Mouse (Mus musculus): ENCODE results near the gene 1810010H24Rik. TPM values are rescaled to one million over a fixed set of nuclear protein-coding genes. Genes with fewer than 3 reads are reported as not detected.

Gene 1810010H24Rik
- polyA plus RNA-seq, 1 experiment from 2014 or later: 3.4 TPM

GRCm38 (mm10) chr11:106999151-106999948, 26.1 kb upstream of the 1810010H24Rik start, which contains the start of gene Kpna2:
Gene Kpna2 (minus strand): TSS chr11:106999541.
- peak within 1 kb of the TSS; percentile 89 for H3K27ac ChIP-seq
- under 1% methylated on average over 56 of the region's 62 CpGs for WGBS
- peak within 1 kb of the TSS; percentile 99 for H3K4me3 ChIP-seq (replicated peaks)
- peak within 1 kb of the TSS; percentile 59 for H3K4me2 ChIP-seq
- H3K36me3 ChIP-seq: peaks cover 7% of the 10 kb centered on the region; the same call in 1 of the 2 replicates
- H3K27me3 ChIP-seq (replicated peaks): no peaks in the 10 kb centered on the region
- H3K4me1 ChIP-seq: peaks cover 6% of the 10 kb centered on the region; the same call in 1 of the 2 replicates
- H3K9ac ChIP-seq: peak within 1 kb of the TSS; percentile 90
- H3K9me3 ChIP-seq: no peaks in the 10 kb centered on the region
- ATAC-seq (ENCODE audit: insufficient read depth, low FRiP score, low read depth): peak; percentile 97

GRCm38 (mm10) chr11:106999949-107000513, 25.4 kb upstream of the 1810010H24Rik start:
- Histone ChIP-seq H3K9me3 (no peaks in the 10 kb centered on the region), H3K27ac (peak overlapping the region; percentile 86), H3K27me3 (replicated peaks) (no peaks in the 10 kb centered on the region), H3K4me1 (peaks cover 6% of the 10 kb centered on the region; the same call in 1 of the 2 replicates), H3K36me3 (peaks cover 7% of the 10 kb centered on the region; the same call in 1 of the 2 replicates), H3K4me2 (peak overlapping the region; percentile 54), H3K4me3 (replicated peaks) (peak overlapping the region; percentile 32), H3K9ac (peak overlapping the region; percentile 13; the same call in 1 of the 2 replicates)
- WGBS: 80% methylated on average over 9 of the region's 9 CpGs
- ATAC-seq (ENCODE audit: insufficient read depth, low FRiP score, low read depth): no peak

GRCm38 (mm10) chr11:107001760-107002675, 23.5 kb upstream of the 1810010H24Rik start:
- Histone ChIP-seq H3K27me3 (replicated peaks) (no peaks in the 10 kb centered on the region), H3K9ac (no peak overlapping the region), H3K4me2 (no peak overlapping the region), H3K4me1 (0 out of 2 replicates have a peak, but pooled peaks cover 4% of the 10 kb centered on the region), H3K9me3 (no peaks in the 10 kb centered on the region), H3K27ac (no peak overlapping the region), H3K4me3 (replicated peaks) (no peak overlapping the region), H3K36me3 (no peaks in the 10 kb centered on the region)
- WGBS: 57% methylated on average over 8 of the region's 8 CpGs
- ATAC-seq (ENCODE audit: insufficient read depth, low FRiP score, low read depth): no peak

- 78% methylated on average over 1 of the region's 1 CpGs for WGBS
- Histone ChIP-seq H3K4me2 (no peak overlapping the region), H3K36me3 (no peaks in the 10 kb centered on the region), H3K4me3 (replicated peaks) (no peak overlapping the region), H3K27me3 (replicated peaks) (no peaks in the 10 kb centered on the region), H3K9ac (no peak overlapping the region), H3K9me3 (no peaks in the 10 kb centered on the region), H3K27ac (no peak overlapping the region), H3K4me1 (no peaks in the 10 kb centered on the region)
- ATAC-seq (ENCODE audit: insufficient read depth, low FRiP score, low read depth): no peak
Measured at GRCm38 (mm10) chr11:107005538-107005937, 19.9 kb upstream of the 1810010H24Rik start.

DNA sequence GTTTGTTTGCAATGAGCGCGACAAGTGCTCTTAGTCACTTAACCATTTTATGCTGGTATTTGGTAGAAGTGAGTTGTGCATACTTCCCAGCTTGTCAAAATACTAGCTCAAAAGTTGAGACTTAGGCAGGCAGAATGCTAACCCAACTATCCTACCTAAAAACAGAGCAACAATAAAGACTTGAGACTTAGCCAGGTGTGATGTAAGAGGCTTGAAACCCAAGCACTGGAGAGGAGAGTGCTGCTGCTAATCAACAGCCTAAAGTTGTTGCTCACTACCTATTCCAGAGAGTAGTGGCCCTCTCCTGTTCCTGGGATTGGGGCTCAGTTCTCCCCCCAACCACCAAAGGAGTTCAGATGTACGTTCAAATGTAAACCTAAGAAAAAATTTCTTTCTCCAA, 15.0 kb upstream of the 1810010H24Rik start:
- Histone ChIP-seq H3K27ac (no peak overlapping the region), H3K27me3 (replicated peaks) (no peaks in the 10 kb centered on the region), H3K4me3 (replicated peaks) (no peak overlapping the region), H3K9ac (no peak overlapping the region), H3K36me3 (no peaks in the 10 kb centered on the region), H3K9me3 (no peaks in the 10 kb centered on the region), H3K4me1 (peaks cover 8% of the 10 kb centered on the region; the same call in 1 of the 2 replicates), H3K4me2 (no peak overlapping the region)
- ATAC-seq (ENCODE audit: insufficient read depth, low FRiP score, low read depth): no peak
- WGBS: 89% methylated on average over 3 of the region's 3 CpGs

GRCm38 (mm10) chr11:107011171-107011570, 14.3 kb upstream of the 1810010H24Rik start:
- Histone ChIP-seq H3K4me3 (replicated peaks) (no peak overlapping the region), H3K36me3 (no peaks in the 10 kb centered on the region), H3K9me3 (no peaks in the 10 kb centered on the region), H3K27me3 (replicated peaks) (no peaks in the 10 kb centered on the region), H3K9ac (no peak overlapping the region), H3K27ac (no peak overlapping the region), H3K4me2 (no peak overlapping the region), H3K4me1 (peaks cover 8% of the 10 kb centered on the region; the same call in 1 of the 2 replicates)
- 75% methylated on average over 7 of the region's 7 CpGs for WGBS
- ATAC-seq (ENCODE audit: insufficient read depth, low FRiP score, low read depth): no peak

- ATAC-seq (ENCODE audit: insufficient read depth, low FRiP score, low read depth): no peak
- 25% methylated on average over 18 of the region's 18 CpGs for WGBS
- peaks cover 8% of the 10 kb centered on the region; the same call in 1 of the 2 replicates for H3K4me1 ChIP-seq
- peak overlapping the region; percentile 43; the same call in 1 of the 2 replicates for H3K9ac ChIP-seq
- H3K27me3 ChIP-seq (replicated peaks): no peaks in the 10 kb centered on the region
- peak overlapping the region; percentile 98 for H3K27ac ChIP-seq
- H3K4me3 ChIP-seq (replicated peaks): peak overlapping the region; percentile 52
- H3K4me2 ChIP-seq: peak overlapping the region; percentile 47
- no peaks in the 10 kb centered on the region for H3K9me3 ChIP-seq
- H3K36me3 ChIP-seq: no peaks in the 10 kb centered on the region
Measured at GRCm38 (mm10) chr11:107011669-107012323, 13.7 kb upstream of the 1810010H24Rik start.

GRCm38 (mm10) chr11:107012324-107013017, 13.0 kb upstream of the 1810010H24Rik start:
- ATAC-seq (ENCODE audit: insufficient read depth, low FRiP score, low read depth): peak; percentile 89
- WGBS: under 1% methylated on average over 37 of the region's 37 CpGs
- H3K4me3 ChIP-seq (replicated peaks): peak overlapping the region; percentile 52

GRCm38 (mm10) chr11:107014020-107014585, 11.4 kb upstream of the 1810010H24Rik start:
- H3K36me3 ChIP-seq: no peaks in the 10 kb centered on the region
- H3K4me3 ChIP-seq (replicated peaks): no peak overlapping the region
- peaks cover 8% of the 10 kb centered on the region; the same call in 1 of the 2 replicates for H3K4me1 ChIP-seq
- H3K9ac ChIP-seq: no peak overlapping the region
- ATAC-seq (ENCODE audit: insufficient read depth, low FRiP score, low read depth): no peak
- H3K27me3 ChIP-seq (replicated peaks): no peaks in the 10 kb centered on the region
- WGBS: 73% methylated on average over 11 of the region's 11 CpGs
- H3K27ac ChIP-seq: no peak overlapping the region
- H3K4me2 ChIP-seq: no peak overlapping the region
- no peaks in the 10 kb centered on the region for H3K9me3 ChIP-seq

More at GRCm38 (mm10) chr11:107012324-107013017, 13.0 kb upstream of the 1810010H24Rik start:
- Histone ChIP-seq H3K27me3 (replicated peaks) (no peaks in the 10 kb centered on the region), H3K36me3 (no peaks in the 10 kb centered on the region), H3K9ac (peak overlapping the region; percentile 43; the same call in 1 of the 2 replicates), H3K27ac (peak overlapping the region; percentile 98), H3K4me1 (peaks cover 8% of the 10 kb centered on the region; the same call in 1 of the 2 replicates), H3K9me3 (no peaks in the 10 kb centered on the region), H3K4me2 (peak overlapping the region; percentile 47)

DNA sequence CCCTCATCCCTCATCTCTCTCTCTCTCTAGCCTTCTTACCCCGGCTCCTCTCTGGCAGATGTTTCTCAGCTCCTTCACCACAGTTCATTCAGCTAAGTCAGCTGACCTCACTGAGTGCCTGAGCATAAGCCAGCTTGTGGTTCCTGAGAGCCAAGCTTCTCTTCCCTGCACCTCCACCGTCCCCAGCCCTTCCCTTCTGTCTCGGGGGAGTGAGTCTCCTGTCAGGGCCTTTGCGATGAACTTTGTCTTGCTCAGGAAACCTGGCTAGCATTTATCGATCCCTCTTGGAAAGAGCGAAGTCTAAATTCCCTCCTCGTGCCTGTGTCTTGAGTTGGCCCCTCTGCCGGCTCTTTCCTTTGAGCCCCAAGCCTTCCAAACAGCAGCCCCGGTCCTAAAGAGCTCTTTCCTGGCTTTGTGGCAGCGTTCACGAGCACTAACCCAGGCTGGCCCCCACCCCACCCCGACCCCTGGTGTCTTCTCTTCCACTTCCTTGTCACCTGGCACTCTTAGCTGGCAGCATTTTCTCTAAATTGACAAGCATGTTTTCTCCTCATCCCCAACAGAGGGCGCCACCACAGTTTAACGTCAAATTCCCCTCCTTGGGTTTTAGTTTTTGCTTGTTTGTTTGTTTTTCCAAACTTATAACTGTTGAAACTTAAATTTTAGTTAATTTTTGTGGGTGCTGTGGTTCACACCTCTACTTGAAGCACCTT, 10.7 kb upstream of the 1810010H24Rik start:
- H3K27ac ChIP-seq: no peak overlapping the region
- H3K4me2 ChIP-seq: 0 out of 2 replicates have a peak overlapping the region, but pooled peaks have one; percentile 16
- no peak overlapping the region for H3K9ac ChIP-seq
- no peak for ATAC-seq (ENCODE audit: insufficient read depth, low FRiP score, low read depth)
- no peak overlapping the region for H3K4me3 ChIP-seq (replicated peaks)
- H3K4me1 ChIP-seq: peaks cover 8% of the 10 kb centered on the region; the same call in 1 of the 2 replicates
- 33% methylated on average over 14 of the region's 14 CpGs for WGBS
- H3K36me3 ChIP-seq: no peaks in the 10 kb centered on the region
- no peaks in the 10 kb centered on the region for H3K27me3 ChIP-seq (replicated peaks)
- H3K9me3 ChIP-seq: no peaks in the 10 kb centered on the region
